Mouse (Mus musculus) adrenal gland, adult 8-10 months (tissue): ENCODE results near the gene E130114P18Rik. TPM values are rescaled to one million over a fixed set of nuclear protein-coding genes. Genes with fewer than 3 reads are reported as not detected.

Experiments used
- DNase-seq: peaks from one replicate; pipeline ENCODE4 v3.0.0; 2022
- total RNA-seq, 4 experiments: library from RNA; stranded (reverse); gene quantifications; 2 replicates each; pipeline ENCODE4 v1.2.4; 2022

E130114P18Rik gene
- total RNA-seq, 4 experiments from 2014 or later: 0.28 to 0.73 (median 0.59) TPM; not detected in 1

GRCm38 (mm10) chr4:97690384-97690766 lies 87.5 kb downstream of the E130114P18Rik start:
- no peak for DNase-seq

GRCm38 (mm10) chr4:97689456-97690383 lies 88.2 kb downstream of the E130114P18Rik start:
- peak; percentile 22 for DNase-seq

GRCm38 (mm10) chr4:97686020-97686419 lies 91.9 kb downstream of the E130114P18Rik start:
- DNase-seq: no peak

- DNase-seq: no peak
Measured at GRCm38 (mm10) chr4:97676579-97676937, 101.3 kb downstream of the E130114P18Rik start.

- DNase-seq: no peak
Measured at GRCm38 (mm10) chr4:97675741-97676578, 101.9 kb downstream of the E130114P18Rik start.

- peak; percentile 19 for DNase-seq
Measured at GRCm38 (mm10) chr4:97673854-97674510, 103.9 kb downstream of the E130114P18Rik start.

GRCm38 (mm10) chr4:97672501-97672900 lies 105.4 kb downstream of the E130114P18Rik start:
- no peak for DNase-seq

GRCm38 (mm10) chr4:97671911-97672310 lies 106.0 kb downstream of the E130114P18Rik start:
- DNase-seq: no peak

GRCm38 (mm10) chr4:97670418-97670817 lies 107.5 kb downstream of the E130114P18Rik start:
- no peak for DNase-seq

- no peak for DNase-seq
Measured at GRCm38 (mm10) chr4:97669808-97670207, 108.1 kb downstream of the E130114P18Rik start.

- DNase-seq: no peak
Measured at GRCm38 (mm10) chr4:97665428-97665755, 112.5 kb downstream of the E130114P18Rik start.

- no peak for DNase-seq
Measured at GRCm38 (mm10) chr4:97664738-97665427, 113.0 kb downstream of the E130114P18Rik start.

- DNase-seq: no peak
Measured at GRCm38 (mm10) chr4:97663922-97664321, 114.0 kb downstream of the E130114P18Rik start.

GRCm38 (mm10) chr4:97662841-97663240 lies 115.0 kb downstream of the E130114P18Rik start:
- DNase-seq: no peak

GRCm38 (mm10) chr4:97661611-97662273 lies 116.1 kb downstream of the E130114P18Rik start:
- no peak for DNase-seq

- no peak for DNase-seq
Measured at GRCm38 (mm10) chr4:97657586-97657985, 120.3 kb downstream of the E130114P18Rik start.

- no peak for DNase-seq
Measured at GRCm38 (mm10) chr4:97649626-97650015, 128.3 kb downstream of the E130114P18Rik start.

GRCm38 (mm10) chr4:97648825-97649625 lies 128.9 kb downstream of the E130114P18Rik start:
- no peak for DNase-seq

GRCm38 (mm10) chr4:97648436-97648707 lies 129.5 kb downstream of the E130114P18Rik start:
- DNase-seq: no peak

GRCm38 (mm10) chr4:97647700-97648435 lies 130.0 kb downstream of the E130114P18Rik start:
- no peak for DNase-seq
